Mouse (Mus musculus): ENCODE measurements around the gene Zfp524. TPM values are rescaled to one million over a fixed set of nuclear protein-coding genes. Genes with fewer than 3 reads are reported as not detected.
A peak's percentile ranks its signal among the peaks of the same experiment; 100 is the strongest.

Gene Zfp524
- total and polyA plus RNA-seq, 3 experiments: 8.7 to 17.7 (median 9.2) TPM

DNA sequence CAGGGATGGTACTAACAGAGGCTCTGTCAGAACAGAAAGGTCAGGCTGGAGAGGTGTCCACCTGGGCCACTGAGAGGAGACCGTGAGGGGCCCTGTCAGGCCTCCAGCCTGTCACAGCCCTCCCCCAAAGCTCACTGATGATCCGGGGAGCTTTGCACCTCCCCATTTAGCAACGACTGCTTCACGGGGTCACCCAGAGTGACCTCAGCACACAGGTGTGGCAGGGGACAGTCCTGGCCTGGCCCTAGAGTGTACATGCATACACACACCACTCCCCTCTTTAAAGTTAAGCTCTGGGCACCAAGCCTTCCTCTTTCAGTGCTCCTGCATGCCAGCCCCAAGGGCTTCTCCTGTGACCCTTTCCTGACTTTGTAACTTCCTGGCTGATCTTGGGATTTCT is 38.8 kb upstream of the Zfp524 start:
- Histone ChIP-seq H3K36me3 (ENCODE audit: control insufficient read depth, insufficient read depth, low read length) (no peaks in the 10 kb centered on the region), H3K4me1 (ENCODE audit: control insufficient read depth, insufficient read depth, low read length) (peaks cover 6% of the 10 kb centered on the region), H3K9ac (ENCODE audit: low read depth, low read length) (no peak overlapping the region), H3K27me3 (ENCODE audit: control insufficient read depth, insufficient read depth, low read length) (no peaks in the 10 kb centered on the region), H3K4me3 (no peak overlapping the region), H3K27ac (no peak overlapping the region), H3K79me2 (replicated peaks; ENCODE audit: control insufficient read depth, insufficient read depth, low read length) (no peaks in the 10 kb centered on the region)
- WGBS: 60% methylated on average over 4 of the region's 4 CpGs
- TF ChIP-seq CTCF (IDR thresholded peaks at IDR 0.05): no peak
- TF ChIP-seq EP300 (IDR thresholded peaks at IDR 0.05; ENCODE audit: insufficient read depth, low read depth, low read length): no peak
- TF ChIP-seq POLR2A (IDR thresholded peaks at IDR 0.05; ENCODE audit: insufficient read depth, low read depth, low read length): no peak
- intact Hi-C loops (cut with DNase I): no loop called here
- no peak for DNase-seq

DNA sequence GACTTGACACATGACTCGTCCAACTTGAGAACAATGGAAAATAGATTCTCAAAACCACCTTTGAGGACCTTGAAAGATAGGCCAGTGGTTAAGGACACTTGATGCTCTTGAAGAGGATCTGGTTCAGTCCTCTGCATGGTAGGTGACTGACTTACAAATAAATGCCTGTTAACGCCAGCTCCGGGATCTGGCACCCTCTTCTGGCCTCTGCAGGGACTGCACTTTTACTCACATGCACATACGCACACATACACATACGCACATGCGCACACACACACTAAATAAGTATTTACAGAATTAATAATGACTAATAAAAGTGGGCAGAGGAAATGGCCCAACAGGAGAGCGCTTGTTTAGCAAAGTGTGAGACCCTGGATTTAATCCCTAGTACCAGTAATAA is 37.4 kb upstream of the Zfp524 start:
- Histone ChIP-seq H3K79me2 (replicated peaks; ENCODE audit: control insufficient read depth, insufficient read depth, low read length) (no peaks in the 10 kb centered on the region), H3K4me3 (no peak overlapping the region), H3K9ac (ENCODE audit: low read depth, low read length) (no peak overlapping the region), H3K36me3 (ENCODE audit: control insufficient read depth, insufficient read depth, low read length) (no peaks in the 10 kb centered on the region), H3K27me3 (ENCODE audit: control insufficient read depth, insufficient read depth, low read length) (no peaks in the 10 kb centered on the region), H3K27ac (no peak overlapping the region), H3K4me1 (ENCODE audit: control insufficient read depth, insufficient read depth, low read length) (peaks cover 6% of the 10 kb centered on the region)
- intact Hi-C loops (cut with DNase I): no loop called here
- 90% methylated on average over 7 of the region's 7 CpGs for WGBS
- DNase-seq: no peak
- TF ChIP-seq EP300 (IDR thresholded peaks at IDR 0.05; ENCODE audit: insufficient read depth, low read depth, low read length) (no peak), CTCF (IDR thresholded peaks at IDR 0.05) (peak; percentile 20)

DNA sequence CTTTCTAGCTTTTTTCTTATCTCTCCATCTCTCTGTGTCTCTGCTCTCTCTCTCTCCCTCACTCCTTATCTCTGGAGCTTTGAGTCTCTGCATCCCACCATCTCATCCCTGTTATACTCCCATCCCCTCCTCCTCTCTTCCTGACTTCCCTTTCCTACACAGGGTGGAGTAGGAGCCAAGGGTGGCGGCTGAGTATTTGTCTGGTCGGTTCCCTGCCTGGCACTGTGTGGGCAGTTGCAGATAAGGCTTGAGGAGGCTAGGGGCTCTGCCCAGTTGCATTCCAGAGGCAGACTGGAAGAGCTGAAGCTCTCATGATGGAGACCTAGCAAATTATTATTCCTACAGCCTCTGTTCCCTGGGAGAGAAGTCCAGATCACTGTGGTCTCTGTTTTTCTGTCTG is 26.0 kb upstream of the Zfp524 start:
- Histone ChIP-seq H3K27me3 (ENCODE audit: control insufficient read depth, insufficient read depth, low read length) (no peaks in the 10 kb centered on the region), H3K9ac (ENCODE audit: low read depth, low read length) (no peak overlapping the region), H3K36me3 (ENCODE audit: control insufficient read depth, insufficient read depth, low read length) (no peaks in the 10 kb centered on the region), H3K4me3 (no peak overlapping the region), H3K27ac (no peak overlapping the region), H3K4me1 (ENCODE audit: control insufficient read depth, insufficient read depth, low read length) (no peaks in the 10 kb centered on the region), H3K79me2 (replicated peaks; ENCODE audit: control insufficient read depth, insufficient read depth, low read length) (no peaks in the 10 kb centered on the region)
- intact Hi-C loops (cut with DNase I): no loop called here
- TF ChIP-seq POLR2A (IDR thresholded peaks at IDR 0.05; ENCODE audit: insufficient read depth, low read depth, low read length): no peak
- no peak for TF ChIP-seq CTCF (IDR thresholded peaks at IDR 0.05)
- no peak for TF ChIP-seq EP300 (IDR thresholded peaks at IDR 0.05; ENCODE audit: insufficient read depth, low read depth, low read length)
- DNase-seq: no peak
- 9% methylated on average over 2 of the region's 2 CpGs for WGBS

DNA sequence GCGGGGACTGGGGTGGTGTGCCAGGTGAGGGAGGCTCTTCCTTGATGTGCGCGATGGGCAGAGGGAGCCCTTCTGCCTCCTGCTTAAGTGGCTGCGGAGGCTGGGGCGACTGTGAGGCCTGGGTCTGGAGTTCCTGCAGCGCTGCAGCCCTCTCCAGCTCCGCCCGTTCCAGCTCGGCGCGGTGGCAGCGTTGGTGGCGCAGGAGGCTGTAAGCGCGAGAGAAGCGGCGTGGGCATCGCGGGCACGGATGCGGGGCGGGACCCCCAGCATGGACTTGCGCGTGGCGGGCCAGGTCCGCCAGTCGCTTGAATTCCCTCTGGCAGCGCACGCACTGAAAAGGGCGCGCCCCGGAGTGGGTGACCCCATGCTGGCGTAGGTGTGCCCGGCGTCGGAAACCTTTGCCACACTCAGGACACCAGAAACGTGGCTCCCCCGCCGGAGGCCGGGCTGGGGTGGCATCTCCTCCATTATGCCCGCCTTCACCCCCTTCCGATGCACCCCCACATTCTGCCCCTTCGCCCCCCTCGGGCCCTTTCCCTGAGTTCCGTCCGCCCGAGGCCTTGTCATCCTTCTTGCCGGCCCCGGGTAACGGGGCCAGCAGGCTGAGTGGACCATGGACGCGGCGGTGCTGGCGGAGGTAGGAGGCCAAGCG is 20.7 kb upstream of the Zfp524 start:
- Histone ChIP-seq H3K4me1 (ENCODE audit: control insufficient read depth, insufficient read depth, low read length) (peaks cover 5% of the 10 kb centered on the region), H3K4me3 (no peak overlapping the region), H3K27me3 (ENCODE audit: control insufficient read depth, insufficient read depth, low read length) (no peaks in the 10 kb centered on the region), H3K36me3 (ENCODE audit: control insufficient read depth, insufficient read depth, low read length) (no peaks in the 10 kb centered on the region), H3K79me2 (replicated peaks; ENCODE audit: control insufficient read depth, insufficient read depth, low read length) (no peaks in the 10 kb centered on the region), H3K27ac (no peak overlapping the region), H3K9ac (ENCODE audit: low read depth, low read length) (no peak overlapping the region)
- intact Hi-C loops (cut with DNase I): no loop called here
- no peak for TF ChIP-seq CTCF (IDR thresholded peaks at IDR 0.05)
- no peak for TF ChIP-seq EP300 (IDR thresholded peaks at IDR 0.05; ENCODE audit: insufficient read depth, low read depth, low read length)
- WGBS: 71% methylated on average over 55 of the region's 55 CpGs
- no peak for DNase-seq

DNA sequence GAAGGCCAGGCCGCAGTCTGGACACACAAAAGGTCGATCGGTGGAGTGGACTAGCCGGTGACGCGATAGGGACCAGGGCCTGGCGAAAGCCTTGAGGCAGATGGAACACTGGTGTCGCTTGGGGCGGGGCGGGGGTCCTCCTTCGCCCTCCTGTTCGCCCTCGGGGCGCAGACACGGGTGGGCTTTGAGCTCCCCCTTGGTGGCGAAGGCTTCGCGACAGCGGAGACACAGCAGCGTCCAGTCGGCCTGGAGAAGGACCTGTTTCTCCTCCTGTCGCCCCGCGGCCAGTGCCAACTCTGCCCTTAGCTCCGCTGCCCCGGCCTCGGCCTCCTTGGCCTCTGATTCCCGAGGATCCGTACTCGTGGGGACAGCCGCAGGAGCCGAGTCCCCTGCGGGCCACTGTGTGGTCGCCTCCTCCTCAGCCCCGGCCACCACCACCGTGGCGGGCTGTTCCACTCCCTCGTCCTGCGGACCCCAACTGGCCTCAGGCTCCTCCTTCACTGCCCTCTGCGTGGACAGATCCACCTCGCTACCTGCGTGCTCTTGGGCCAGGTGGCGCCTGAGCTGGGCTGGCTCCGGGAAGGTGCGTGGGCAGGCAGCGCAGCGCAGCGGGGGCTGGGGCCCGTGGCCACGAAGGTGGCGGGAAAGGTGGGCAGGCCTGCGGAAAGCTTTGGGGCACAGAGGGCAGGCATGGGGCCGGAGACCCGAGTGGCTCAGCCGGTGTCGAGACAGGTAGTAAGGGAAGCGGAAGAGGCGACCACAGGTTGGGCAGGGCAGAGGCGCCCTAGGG is 20.0 kb upstream of the Zfp524 start:
- no peak overlapping the region for H3K27ac ChIP-seq
- H3K79me2 ChIP-seq (replicated peaks; ENCODE audit: control insufficient read depth, insufficient read depth, low read length): no peaks in the 10 kb centered on the region
- DNase-seq: no peak
- H3K4me1 ChIP-seq (ENCODE audit: control insufficient read depth, insufficient read depth, low read length): peaks cover 5% of the 10 kb centered on the region
- intact Hi-C loops (cut with DNase I): no loop called here
- H3K27me3 ChIP-seq (ENCODE audit: control insufficient read depth, insufficient read depth, low read length): no peaks in the 10 kb centered on the region
- 73% methylated on average over 59 of the region's 59 CpGs for WGBS
- no peak overlapping the region for H3K9ac ChIP-seq (ENCODE audit: low read depth, low read length)
- H3K36me3 ChIP-seq (ENCODE audit: control insufficient read depth, insufficient read depth, low read length): no peaks in the 10 kb centered on the region
- H3K4me3 ChIP-seq: no peak overlapping the region
- no peak for TF ChIP-seq EP300 (IDR thresholded peaks at IDR 0.05; ENCODE audit: insufficient read depth, low read depth, low read length)
- TF ChIP-seq CTCF (IDR thresholded peaks at IDR 0.05): no peak
- TF ChIP-seq POLR2A (IDR thresholded peaks at IDR 0.05; ENCODE audit: insufficient read depth, low read depth, low read length): no peak

Data from heart, adult 2 months (tissue).